Mouse (Mus musculus) lung, adult 2 months (tissue): ENCODE results near the gene Tnfsf15. TPM values are rescaled to one million over a fixed set of nuclear protein-coding genes. Genes with fewer than 3 reads are reported as not detected.
A peak's percentile ranks its signal among the peaks of the same experiment; 100 is the strongest.

Source experiments
- DNase-seq: peaks from one replicate; pipeline ENCODE4 v3.0.0; 2022
- H3K4me1 ChIP-seq: fragments of 200-500 bp; 2 replicates; pipeline ENCODE4 v1.6.1; 2011; ENCODE audit warnings: low read length; ENCODE audit not compliant: control insufficient read depth, insufficient read depth
- H3K4me3 ChIP-seq: fragments of 200-500 bp; replicated peaks from 2 replicates; pipeline ENCODE3; 2011; ENCODE audit warnings: low read depth, mild to moderate bottlenecking, control low read depth, low read length; ENCODE audit errors: extremely low read depth
- CTCF ChIP-seq: fragments of 200-500 bp; IDR thresholded peaks from 2 replicates; pipeline ENCODE4 v1.5.1; 2011; ENCODE audit warnings: mild to moderate bottlenecking, low read length, control low read depth; ENCODE audit not compliant: insufficient read depth
- POLR2A ChIP-seq: fragments of 200-500 bp; IDR thresholded peaks from 2 replicates; pipeline ENCODE4 v1.6.1; 2011; ENCODE audit warnings: low read depth, mild to moderate bottlenecking, control low read depth, low read length, borderline replicate concordance; ENCODE audit errors: extremely low read depth
- WGBS: fragments of 180-500 bp; shearing (Covaris S2); methylation state at CpG from one replicate; pipeline ENCODE4 v1.1.7; 2018; 5-methylcytosine and 5-hydroxymethylcytosine counted together
- polyA plus RNA-seq: library from polyadenylated mRNA; depleted of rRNA; stranded (reverse); fragments of >200 nt; gene quantifications from 2 replicates; pipeline ENCODE4 v1.2.3, GENCODE M21; 2012

Gene Tnfsf15
- polyA plus RNA-seq, 1 experiment: 0.56 TPM

- no peak for TF ChIP-seq POLR2A
- TF ChIP-seq CTCF: no peak
- Histone ChIP-seq H3K4me1 (peaks cover 8% of the 10 kb centered on the region), H3K4me3 (no peak overlapping the region)
- DNase-seq: peak; percentile 29
- 31% methylated on average over 1 of the region's 1 CpGs for WGBS
Measured at GRCm38 (mm10) chr4:63743660-63744059, 1.3 kb downstream of the Tnfsf15 start.

- Histone ChIP-seq H3K4me3 (no peak overlapping the region), H3K4me1 (peaks cover 8% of the 10 kb centered on the region)
- no peak for DNase-seq
- TF ChIP-seq CTCF: no peak
- TF ChIP-seq POLR2A: no peak
- 82% methylated on average over 5 of the region's 5 CpGs for WGBS
Measured at GRCm38 (mm10) chr4:63742763-63743371, 2.0 kb downstream of the Tnfsf15 start.

GRCm38 (mm10) chr4:63742101-63742500 is 2.8 kb downstream of the Tnfsf15 start:
- WGBS: 43% methylated on average over 7 of the region's 7 CpGs
- H3K4me1 ChIP-seq: peaks cover 8% of the 10 kb centered on the region
- DNase-seq: peak; percentile 46
- H3K4me3 ChIP-seq: no peak overlapping the region
- TF ChIP-seq CTCF (no peak), POLR2A (no peak)

GRCm38 (mm10) chr4:63740761-63741160 is 4.2 kb downstream of the Tnfsf15 start:
- no peak for TF ChIP-seq POLR2A
- TF ChIP-seq CTCF: no peak
- peaks cover 8% of the 10 kb centered on the region for H3K4me1 ChIP-seq
- WGBS: 85% methylated on average over 4 of the region's 4 CpGs
- no peak for DNase-seq
- no peak overlapping the region for H3K4me3 ChIP-seq

- WGBS: 65% methylated on average over 3 of the region's 3 CpGs
- no peak for TF ChIP-seq CTCF
- TF ChIP-seq POLR2A: no peak
- peaks cover 8% of the 10 kb centered on the region for H3K4me1 ChIP-seq
- H3K4me3 ChIP-seq: no peak overlapping the region
- no peak for DNase-seq
Measured at GRCm38 (mm10) chr4:63740001-63740400, 4.9 kb downstream of the Tnfsf15 start.

- no peak for DNase-seq
- Histone ChIP-seq H3K4me1 (peaks cover 8% of the 10 kb centered on the region), H3K4me3 (no peak overlapping the region)
- WGBS: 40% methylated on average over 7 of the region's 7 CpGs
- TF ChIP-seq CTCF: no peak
- TF ChIP-seq POLR2A: no peak
Measured at GRCm38 (mm10) chr4:63739524-63739923, 5.4 kb downstream of the Tnfsf15 start.

- no peak for DNase-seq
- TF ChIP-seq POLR2A (no peak), CTCF (no peak)
- WGBS: 33% methylated on average over 9 of the region's 9 CpGs
Measured at GRCm38 (mm10) chr4:63738364-63738997, 6.4 kb downstream of the Tnfsf15 start.

GRCm38 (mm10) chr4:63731299-63731698 is 13.6 kb downstream of the Tnfsf15 start:
- no peak for TF ChIP-seq POLR2A
- TF ChIP-seq CTCF: no peak
- Histone ChIP-seq H3K4me3 (no peak overlapping the region), H3K4me1 (0 out of 2 replicates have a peak, but pooled peaks cover under 1% of the 10 kb centered on the region)
- 80% methylated on average over 2 of the region's 2 CpGs for WGBS
- DNase-seq: no peak

More at GRCm38 (mm10) chr4:63738364-63738997, 6.4 kb downstream of the Tnfsf15 start:
- Histone ChIP-seq H3K4me1 (peaks cover 8% of the 10 kb centered on the region), H3K4me3 (no peak overlapping the region)

- H3K4me1 ChIP-seq: peaks cover 3% of the 10 kb centered on the region; the same call in 1 of the 2 replicates
- WGBS: 64% methylated on average over 4 of the region's 4 CpGs
- DNase-seq: no peak
- H3K4me3 ChIP-seq: no peak overlapping the region
- no peak for TF ChIP-seq CTCF
- TF ChIP-seq POLR2A: no peak
Measured at GRCm38 (mm10) chr4:63726727-63727126, 18.2 kb downstream of the Tnfsf15 start.

- DNase-seq: peak; percentile 34
- 40% methylated on average over 5 of the region's 5 CpGs for WGBS
- peaks cover 3% of the 10 kb centered on the region; the same call in 1 of the 2 replicates for H3K4me1 ChIP-seq
- TF ChIP-seq CTCF (no peak), POLR2A (no peak)
- no peak overlapping the region for H3K4me3 ChIP-seq
Measured at GRCm38 (mm10) chr4:63725981-63726380, 18.9 kb downstream of the Tnfsf15 start.
